Mouse (Mus musculus) liver, embryonic 11.5 days (tissue): ENCODE measurements around the gene Gm340. TPM values are rescaled to one million over a fixed set of nuclear protein-coding genes. Genes with fewer than 3 reads are reported as not detected.

ENCODE experiments used
- ATAC-seq: fragments of 200-750 bp; cut with Nextera tagmentation; replicated peaks from 2 replicates; pipeline ENCODE4 v1.8.0; 2017; ENCODE audit warnings: moderate number of reproducible peaks, mild to moderate bottlenecking, moderate TSS enrichment, moderate library complexity; ENCODE audit not compliant: low FRiP score
- DNase-seq: peaks from one replicate; pipeline ENCODE4 v3.0.0-alpha.2; 2017; ENCODE audit warnings: low spot score
- H3K27ac ChIP-seq: fragments of 300-500 bp; sonication (generic); 2 replicates; pipeline ENCODE4 v1.5.1; 2014; ENCODE audit warnings: mild to moderate bottlenecking, low read depth, low read length, control low read depth
- H3K27me3 ChIP-seq: fragments of 300-500 bp; sonication (generic); replicated peaks from 2 replicates; pipeline ENCODE4 v1.6.1; 2014; ENCODE audit warnings: low read length, mixed read lengths; ENCODE audit not compliant: control insufficient read depth, insufficient read depth
- H3K36me3 ChIP-seq: fragments of 300-500 bp; sonication (generic); 2 replicates; pipeline ENCODE4 v1.6.1; 2014; ENCODE audit warnings: mild to moderate bottlenecking, low read length, moderate library complexity, mixed read lengths; ENCODE audit not compliant: control insufficient read depth, insufficient read depth
- H3K4me1 ChIP-seq: fragments of 300-500 bp; sonication (generic); replicated peaks from 2 replicates; pipeline ENCODE4 v1.6.1; 2014; ENCODE audit warnings: low read length, mixed read lengths; ENCODE audit not compliant: control insufficient read depth, insufficient read depth
- H3K4me2 ChIP-seq: fragments of 300-500 bp; sonication (generic); 2 replicates; pipeline ENCODE4 v1.6.1; 2014; ENCODE audit warnings: mild to moderate bottlenecking, control low read depth, moderate library complexity
- H3K4me3 ChIP-seq: fragments of 300-500 bp; sonication (generic); 2 replicates; pipeline ENCODE4 v1.5.1; 2014; ENCODE audit warnings: low read depth, low read length, control low read depth
- H3K9ac ChIP-seq: fragments of 300-500 bp; sonication (generic); 2 replicates; pipeline ENCODE4 v1.6.1; 2014; ENCODE audit warnings: low read depth, low read length, control low read depth
- H3K9me3 ChIP-seq: fragments of 300-500 bp; sonication (generic); 2 replicates; pipeline ENCODE4 v1.6.1; 2016; ENCODE audit warnings: low read length, inconsistent platforms, mixed read lengths; ENCODE audit not compliant: control insufficient read depth
- WGBS: fragments of 180-500 bp; shearing (Covaris S2); extraction: QIAGEN DNeasy Blood & Tissue Kit; methylation state at CpG from one replicate; pipeline ENCODE4 v1.1.7; 2014; 5-methylcytosine and 5-hydroxymethylcytosine counted together
- polyA plus RNA-seq: library from polyadenylated mRNA; unstranded; fragments of >200 nt; fragmentation: Nextera tagmentation; extraction: Ambion mirVana; gene quantifications from 2 replicates; pipeline ENCODE4 v1.2.1, GENCODE M21; 2014

Gm340 gene
- polyA plus RNA-seq, 1 experiment from 2014 or later, result 4.1 TPM

DNA sequence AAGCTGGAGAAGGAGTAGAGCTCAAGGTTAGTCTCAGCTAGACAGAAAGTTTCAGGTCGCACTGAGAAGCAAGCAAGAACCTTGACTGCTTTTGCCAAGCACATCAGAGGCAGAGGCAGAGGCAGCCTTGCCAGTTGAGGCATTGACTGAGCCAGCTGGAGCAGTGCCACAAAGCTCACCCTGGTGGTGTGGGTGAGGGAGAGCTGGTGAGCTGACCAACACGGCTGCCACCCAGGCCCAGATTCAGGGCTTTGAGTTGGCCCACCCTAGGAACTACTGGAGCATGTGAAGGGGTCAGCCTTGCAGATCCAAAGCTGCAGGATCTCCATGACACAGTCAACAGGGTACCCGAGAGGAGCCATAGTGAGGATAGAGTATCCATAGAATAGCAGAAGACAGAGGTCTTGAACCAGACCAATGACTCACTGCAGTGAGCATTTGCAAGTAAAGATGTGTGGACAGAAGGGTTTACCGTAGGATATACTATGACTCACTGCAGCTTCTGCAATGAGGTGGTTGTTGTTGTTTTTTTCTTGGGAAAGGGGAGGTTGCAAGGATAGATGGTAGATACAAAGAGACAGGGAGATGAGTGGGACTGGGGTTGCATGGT, 2.8 kb upstream of the Gm340 start:
- Histone ChIP-seq H3K4me3 (no peak overlapping the region), H3K27me3 (no peaks in the 10 kb centered on the region), H3K9ac (no peak overlapping the region), H3K36me3 (peaks cover 8% of the 10 kb centered on the region), H3K4me2 (no peak overlapping the region), H3K27ac (no peak overlapping the region), H3K4me1 (no peaks in the 10 kb centered on the region), H3K9me3 (no peaks in the 10 kb centered on the region)
- 92% methylated on average over 4 of the region's 4 CpGs for WGBS
- DNase-seq, result no peak
- no peak for ATAC-seq

DNA sequence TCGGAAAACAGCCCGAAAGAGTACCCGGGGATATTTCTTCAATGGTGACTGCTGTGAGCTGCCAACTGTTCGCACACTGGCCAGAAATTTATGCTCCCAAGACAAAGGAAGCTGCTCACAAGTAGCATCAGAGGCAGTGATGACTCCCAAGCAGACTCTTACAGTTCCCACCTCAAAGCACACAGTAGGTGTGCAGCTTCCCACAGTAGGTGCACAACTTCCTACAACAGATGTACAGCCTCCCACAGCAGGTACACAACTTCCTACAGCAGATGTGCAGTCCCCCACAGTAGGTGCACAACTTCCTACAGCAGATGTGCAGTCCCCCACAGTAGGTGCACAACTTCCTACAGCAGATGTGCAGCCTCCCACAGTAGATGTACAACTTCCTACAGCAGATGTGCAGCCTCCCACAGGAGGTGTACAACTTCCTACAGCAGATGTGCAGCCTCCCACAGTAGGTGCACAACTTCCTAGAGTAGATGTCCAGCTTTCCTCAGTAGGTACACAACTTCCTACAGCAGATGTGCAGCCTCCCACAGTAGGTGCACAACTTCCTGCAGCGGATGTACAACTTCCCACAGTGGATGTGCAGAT, 846 bp downstream of the Gm340 start:
- no peaks in the 10 kb centered on the region for H3K4me1 ChIP-seq
- H3K9me3 ChIP-seq, result no peaks in the 10 kb centered on the region
- no peak overlapping the region for H3K27ac ChIP-seq
- no peak overlapping the region for H3K4me3 ChIP-seq
- DNase-seq, result no peak
- peaks cover 10% of the 10 kb centered on the region for H3K36me3 ChIP-seq
- WGBS, result 95% methylated on average over 5 of the region's 5 CpGs
- no peaks in the 10 kb centered on the region for H3K27me3 ChIP-seq
- no peak overlapping the region for H3K9ac ChIP-seq
- ATAC-seq, result no peak
- H3K4me2 ChIP-seq, result no peak overlapping the region

DNA sequence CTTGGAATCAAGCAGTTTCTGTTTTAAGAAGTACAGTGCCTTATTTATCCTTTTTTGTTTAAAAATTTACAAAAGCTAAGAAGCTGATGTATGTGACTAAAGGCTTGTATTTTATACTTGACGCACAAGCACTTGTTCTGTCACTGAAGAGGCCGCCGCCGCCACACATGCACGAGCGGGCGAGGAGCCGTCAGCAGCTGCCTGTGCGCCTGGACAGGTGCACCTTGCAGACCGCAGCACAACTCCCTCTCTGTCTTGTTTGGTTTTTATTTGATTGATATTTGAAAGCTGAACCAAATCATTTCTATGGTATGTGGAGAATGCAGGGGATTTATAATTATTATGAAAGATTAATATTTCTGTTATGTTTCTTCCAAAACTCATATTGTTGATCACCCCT, 4.6 kb downstream of the Gm340 start:
- Histone ChIP-seq H3K27ac (no peak overlapping the region), H3K27me3 (no peaks in the 10 kb centered on the region), H3K9ac (no peak overlapping the region), H3K4me2 (no peak overlapping the region), H3K36me3 (peaks cover 9% of the 10 kb centered on the region), H3K4me1 (no peaks in the 10 kb centered on the region), H3K9me3 (no peaks in the 10 kb centered on the region), H3K4me3 (no peak overlapping the region)
- ATAC-seq (no peak), DNase-seq (no peak)
- WGBS, result 94% methylated on average over 10 of the region's 10 CpGs

DNA sequence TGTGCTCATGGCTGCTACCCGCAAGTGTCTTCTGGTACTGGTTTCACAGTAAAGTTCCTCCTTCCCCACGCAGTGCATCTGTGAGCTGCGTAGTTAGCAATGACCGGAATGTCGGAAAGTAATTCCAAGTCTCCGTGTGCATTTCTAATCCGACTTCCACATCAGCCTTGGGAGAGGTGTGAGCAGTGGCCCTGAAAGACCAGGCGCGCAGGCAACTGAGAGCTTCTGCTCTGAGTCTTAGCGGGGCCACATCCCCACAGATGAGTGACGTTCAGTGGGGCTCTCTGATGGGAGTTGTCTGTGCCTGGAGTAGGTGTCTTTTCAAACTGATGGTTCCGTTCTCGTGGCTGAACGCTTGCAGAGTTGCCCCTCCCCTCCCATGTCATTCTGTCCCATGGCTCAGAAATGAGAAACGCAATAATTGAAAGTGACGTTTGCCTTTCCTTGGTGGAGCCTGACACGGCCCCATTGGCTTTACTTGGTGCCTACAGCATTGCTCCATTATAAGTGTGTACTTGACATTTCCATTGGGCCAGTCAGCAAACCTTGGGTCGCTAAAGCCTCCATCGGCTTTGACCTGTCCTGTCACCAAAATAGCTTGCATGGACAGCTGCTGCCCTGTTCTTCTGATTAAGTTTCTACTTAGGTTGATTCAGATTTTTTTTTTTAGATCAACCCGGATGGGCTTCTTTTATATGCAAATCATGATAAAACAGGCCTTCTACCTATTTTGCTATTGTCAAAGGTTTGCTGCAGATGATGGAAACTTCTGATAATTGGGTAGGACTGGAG, 5.5 kb downstream of the Gm340 start:
- DNase-seq (no peak), ATAC-seq (no peak)
- Histone ChIP-seq H3K4me1 (no peaks in the 10 kb centered on the region), H3K9me3 (no peaks in the 10 kb centered on the region), H3K27me3 (no peaks in the 10 kb centered on the region), H3K9ac (no peak overlapping the region), H3K4me2 (no peak overlapping the region), H3K27ac (no peak overlapping the region), H3K36me3 (peaks cover 7% of the 10 kb centered on the region), H3K4me3 (no peak overlapping the region)
- WGBS, result 88% methylated on average over 20 of the region's 20 CpGs

DNA sequence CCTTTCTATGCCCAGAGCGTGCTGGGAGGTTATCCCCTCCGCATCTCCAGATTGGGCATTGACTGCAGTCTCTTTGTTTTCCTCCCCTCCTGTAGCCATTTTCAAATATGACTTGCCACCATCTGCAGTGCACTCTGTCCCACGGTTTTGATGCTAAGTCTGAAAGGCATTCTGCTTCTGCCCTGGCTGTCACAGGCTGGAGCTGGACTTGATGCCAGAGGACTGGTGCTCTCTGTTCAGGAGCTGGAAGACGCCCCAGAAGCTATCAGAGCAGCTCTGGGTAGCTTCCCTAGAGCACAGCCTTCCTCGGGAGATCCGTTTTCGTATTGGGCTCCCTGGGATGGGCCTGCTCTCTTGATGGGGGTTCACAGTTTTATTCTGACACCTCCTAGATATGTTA, 6.9 kb downstream of the Gm340 start:
- no peak for DNase-seq
- H3K27me3 ChIP-seq, result no peaks in the 10 kb centered on the region
- H3K9ac ChIP-seq, result no peak overlapping the region
- 0 out of 2 replicates have a peak, but pooled peaks cover 2% of the 10 kb centered on the region for H3K36me3 ChIP-seq
- H3K4me3 ChIP-seq, result no peak overlapping the region
- H3K27ac ChIP-seq, result no peak overlapping the region
- no peak overlapping the region for H3K4me2 ChIP-seq
- no peaks in the 10 kb centered on the region for H3K4me1 ChIP-seq
- no peaks in the 10 kb centered on the region for H3K9me3 ChIP-seq
- WGBS, result 82% methylated on average over 7 of the region's 7 CpGs
- no peak for ATAC-seq

DNA sequence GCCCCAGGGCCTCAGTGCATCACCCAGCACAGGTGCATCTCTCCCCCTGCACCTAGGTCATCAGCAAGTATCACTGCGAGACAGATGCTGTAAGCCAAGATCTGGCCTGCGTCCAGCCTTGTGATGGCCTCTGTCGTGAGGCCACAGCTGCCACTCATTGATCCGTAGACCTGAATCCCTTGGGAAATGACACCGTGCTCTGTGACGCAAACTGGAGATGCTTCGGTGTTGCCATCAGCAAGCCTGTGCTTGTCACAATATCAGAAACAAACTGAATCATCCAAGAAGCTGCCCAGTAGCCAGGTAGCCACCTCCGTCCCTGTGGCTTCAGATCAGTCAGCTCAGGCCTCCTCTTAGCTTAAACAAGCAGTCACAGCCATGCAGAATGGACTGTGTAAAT, 7.5 kb downstream of the Gm340 start:
- WGBS, result 92% methylated on average over 8 of the region's 8 CpGs
- Histone ChIP-seq H3K36me3 (0 out of 2 replicates have a peak, but pooled peaks cover 2% of the 10 kb centered on the region), H3K4me3 (no peak overlapping the region), H3K9me3 (no peaks in the 10 kb centered on the region), H3K27ac (no peak overlapping the region), H3K27me3 (no peaks in the 10 kb centered on the region), H3K9ac (no peak overlapping the region), H3K4me1 (no peaks in the 10 kb centered on the region), H3K4me2 (no peak overlapping the region)
- DNase-seq, result no peak
- no peak for ATAC-seq

DNA sequence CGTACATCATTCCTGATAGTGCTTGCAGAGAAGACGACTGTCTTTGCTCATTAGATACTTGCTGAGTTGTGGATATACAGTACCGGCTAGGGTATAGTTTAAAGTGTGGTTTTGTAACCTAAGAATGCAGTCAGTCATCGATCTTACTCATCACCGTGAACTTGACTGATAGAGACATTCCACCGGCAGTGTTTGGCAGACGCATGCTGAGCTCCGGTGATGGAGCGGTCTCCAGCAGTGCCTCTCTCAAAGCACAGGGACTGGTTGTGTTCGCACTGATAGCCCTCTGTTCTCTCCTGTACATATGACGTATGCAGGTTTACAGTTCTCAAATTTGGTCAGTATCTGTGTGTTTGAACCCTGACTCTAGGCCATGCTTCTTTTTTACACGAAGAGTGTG, 9.6 kb downstream of the Gm340 start:
- H3K9me3 ChIP-seq, result no peaks in the 10 kb centered on the region
- ATAC-seq, result no peak
- 70% methylated on average over 12 of the region's 12 CpGs for WGBS

DNA sequence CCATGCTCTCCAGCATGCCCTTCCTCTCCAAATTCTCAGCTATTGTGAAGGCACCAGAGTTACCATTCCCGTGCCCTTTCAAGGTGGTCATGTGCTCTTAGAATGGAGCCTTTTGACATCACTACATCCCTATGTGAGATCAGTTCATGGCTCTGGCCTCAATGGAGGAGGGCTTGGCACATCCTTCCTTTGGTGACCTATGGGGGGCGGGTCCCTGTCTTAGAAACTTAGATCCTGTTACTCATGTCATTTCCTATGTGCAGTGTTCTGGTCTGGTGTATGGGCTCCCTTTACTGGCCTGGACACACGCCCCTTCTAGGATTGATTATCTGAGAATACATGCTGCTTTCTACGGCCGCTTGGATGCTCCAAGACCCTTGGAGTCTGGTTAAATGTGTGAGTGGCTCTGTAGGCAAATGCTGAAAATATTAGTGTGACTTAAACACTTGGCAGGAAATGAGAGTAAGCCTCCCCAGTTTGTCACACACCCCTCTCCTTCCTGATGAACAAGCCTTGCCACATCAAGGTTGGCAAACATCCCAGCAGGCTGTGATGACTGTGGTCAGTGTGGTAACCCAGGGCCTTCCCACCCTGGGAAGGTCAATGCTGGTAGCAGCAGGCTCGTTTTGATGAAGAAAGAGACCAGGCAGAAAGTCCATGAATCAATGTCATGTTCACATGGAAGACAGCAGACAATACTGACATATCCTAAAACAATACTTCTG, 15.2 kb downstream of the Gm340 start:
- DNase-seq (no peak), ATAC-seq (no peak)
- Histone ChIP-seq H3K27me3 (no peaks in the 10 kb centered on the region), H3K4me2 (no peak overlapping the region), H3K4me3 (no peak overlapping the region), H3K27ac (no peak overlapping the region), H3K9ac (no peak overlapping the region), H3K36me3 (no peaks in the 10 kb centered on the region), H3K4me1 (no peaks in the 10 kb centered on the region), H3K9me3 (no peaks in the 10 kb centered on the region)
- WGBS, result 68% methylated on average over 6 of the region's 6 CpGs

More for the DNA sequence above, 9.6 kb downstream of the Gm340 start:
- no peak for DNase-seq
- Histone ChIP-seq H3K27me3 (no peaks in the 10 kb centered on the region), H3K4me3 (no peak overlapping the region), H3K36me3 (no peaks in the 10 kb centered on the region), H3K4me1 (no peaks in the 10 kb centered on the region), H3K4me2 (no peak overlapping the region), H3K27ac (no peak overlapping the region), H3K9ac (no peak overlapping the region)
